Mouse (Mus musculus) heart, adult 11 months (tissue): ENCODE data around the gene AI413582.
A peak's percentile ranks its signal among the peaks of the same experiment; 100 is the strongest.

Source experiments
- DNase-seq: peaks from one replicate; pipeline ENCODE4 v3.0.0; 2022

AI413582 gene

DNA sequence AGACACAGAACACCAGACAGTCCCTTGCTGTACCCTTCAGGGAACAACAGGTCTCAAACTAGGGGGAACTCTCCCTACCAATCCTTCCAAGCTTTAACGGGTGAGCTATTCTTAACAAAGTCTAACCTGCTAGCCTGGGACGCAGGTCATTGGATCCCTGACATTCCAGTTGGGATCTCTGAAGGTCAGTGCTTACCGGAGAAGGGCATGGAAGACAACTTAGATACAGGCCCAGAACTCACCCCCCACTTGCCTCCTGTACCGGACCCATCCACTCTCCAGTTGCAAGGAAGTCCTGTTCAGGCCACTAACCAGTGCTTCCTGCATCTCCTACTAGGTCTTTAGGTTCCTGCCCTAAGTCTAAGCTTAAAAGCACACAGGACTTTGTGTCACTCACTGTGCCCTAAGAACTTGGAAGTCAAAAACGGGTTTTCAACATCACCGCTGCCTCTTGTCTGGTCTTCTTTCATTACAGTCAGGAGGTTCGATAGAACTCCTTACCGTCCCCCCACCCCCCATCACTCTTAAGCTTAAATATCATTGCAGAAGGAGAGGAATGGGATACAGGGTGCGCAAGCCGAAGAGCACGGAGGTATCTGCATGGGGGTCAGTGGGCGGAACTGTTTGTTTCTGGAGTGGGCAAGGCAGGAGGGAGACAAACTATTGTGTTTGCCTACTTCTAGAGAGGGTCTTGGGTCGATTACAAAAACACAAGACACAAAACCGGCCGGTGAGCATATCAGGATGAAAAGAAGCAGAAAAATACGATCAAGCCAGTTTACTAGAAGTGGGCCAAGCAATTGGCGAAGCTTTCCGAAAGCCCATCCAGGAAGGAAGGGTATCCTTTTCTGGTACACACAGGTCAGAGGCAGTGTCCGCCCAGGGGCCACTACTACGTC, 11.2 kb downstream of the AI413582 start:
- peak; percentile 85 for DNase-seq

DNA sequence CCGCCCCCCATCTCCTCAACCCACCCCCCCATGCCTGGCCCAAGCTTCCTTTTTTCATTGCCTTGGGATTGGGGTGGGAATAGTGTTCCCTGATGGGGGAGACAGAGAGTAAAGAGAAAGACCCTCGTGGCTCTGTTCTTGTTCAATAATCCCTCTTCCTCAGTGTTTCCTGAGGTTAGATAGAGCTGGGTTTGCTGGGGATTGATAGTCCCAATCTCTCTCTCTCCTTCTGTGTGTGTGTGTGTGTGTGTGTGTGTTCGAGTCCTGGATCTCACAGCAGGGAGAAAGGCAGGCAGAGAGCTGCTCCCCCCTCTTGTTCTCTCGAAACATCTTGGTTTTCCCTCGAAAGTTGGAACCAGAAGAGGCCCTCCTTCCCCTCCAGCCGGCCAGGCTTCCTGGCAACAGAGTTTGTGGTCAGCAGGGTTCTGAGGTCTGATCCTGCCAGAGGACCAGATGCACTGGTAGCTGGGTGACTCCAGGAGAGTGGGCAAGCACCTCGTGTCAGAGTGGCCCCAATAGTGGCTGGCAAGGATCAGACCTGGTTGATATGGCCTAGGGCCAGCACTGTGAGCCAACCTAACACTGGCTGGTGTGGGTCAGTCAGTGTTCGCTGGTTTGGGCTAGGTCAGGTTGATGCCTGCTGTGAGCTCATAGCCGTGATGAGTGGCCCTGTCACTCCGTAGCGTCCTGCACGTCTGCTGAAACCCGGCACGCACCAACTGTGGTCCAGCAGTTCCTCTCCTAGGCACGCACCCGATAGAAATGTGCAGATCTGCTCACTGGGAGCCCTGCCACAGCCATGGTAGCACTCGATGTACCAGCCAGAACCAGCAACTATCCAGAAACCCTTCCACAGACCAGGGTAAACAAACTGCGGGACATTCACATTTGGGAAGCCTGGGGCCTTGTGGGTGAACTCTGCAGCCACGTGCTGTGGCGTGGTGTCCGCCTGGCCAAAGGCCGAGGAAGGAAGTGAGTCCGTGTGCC, 13.0 kb downstream of the AI413582 start:
- DNase-seq, result peak; percentile 96

DNA sequence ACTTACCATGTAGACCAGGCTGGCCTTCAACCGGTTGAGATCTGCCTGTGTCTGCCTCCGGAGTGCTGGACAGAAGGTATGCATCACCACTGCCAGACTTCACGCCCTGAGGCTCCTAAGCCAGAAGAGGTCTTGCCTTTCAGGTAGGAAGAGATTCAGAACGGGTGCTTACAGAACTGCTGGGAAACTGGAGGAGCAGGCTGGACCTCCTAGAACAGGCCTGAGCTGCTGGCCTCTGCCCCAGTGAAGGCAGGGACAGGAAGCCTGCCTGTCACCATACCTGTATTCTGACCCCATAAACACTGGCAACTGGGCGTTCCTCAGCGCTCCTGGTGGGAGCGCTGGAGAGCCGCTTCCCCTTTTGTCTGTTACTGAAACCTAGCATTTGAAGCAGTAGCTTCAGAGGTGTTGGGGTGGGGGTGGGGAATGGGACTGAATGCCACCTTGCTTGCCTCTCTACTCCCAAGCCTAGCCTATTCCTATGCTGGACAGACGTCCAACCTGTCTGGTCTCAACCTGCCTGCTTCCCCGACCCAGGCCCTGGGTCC, 14.1 kb downstream of the AI413582 start:
- DNase-seq, result peak; percentile 81

DNA sequence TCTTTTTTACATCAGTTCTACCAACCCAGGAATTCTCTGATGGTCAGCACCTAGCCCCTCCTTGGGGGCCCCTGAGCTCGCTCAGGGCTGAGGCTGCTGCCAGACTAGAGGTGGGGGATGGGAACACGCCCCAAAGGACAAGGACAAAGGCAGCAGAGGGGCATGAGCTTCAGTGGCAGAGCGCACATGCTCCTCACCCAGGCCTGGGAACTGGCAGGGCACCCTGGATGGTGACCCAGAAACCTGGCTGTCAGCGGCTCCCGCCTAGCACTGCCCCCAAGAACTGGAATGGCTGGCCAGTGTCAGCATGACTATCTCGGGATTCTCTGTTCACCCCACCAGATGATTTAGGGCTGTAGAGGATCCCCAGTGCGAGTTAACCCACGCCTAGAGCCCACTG, 16.3 kb downstream of the AI413582 start:
- DNase-seq, result peak; percentile 95

DNA sequence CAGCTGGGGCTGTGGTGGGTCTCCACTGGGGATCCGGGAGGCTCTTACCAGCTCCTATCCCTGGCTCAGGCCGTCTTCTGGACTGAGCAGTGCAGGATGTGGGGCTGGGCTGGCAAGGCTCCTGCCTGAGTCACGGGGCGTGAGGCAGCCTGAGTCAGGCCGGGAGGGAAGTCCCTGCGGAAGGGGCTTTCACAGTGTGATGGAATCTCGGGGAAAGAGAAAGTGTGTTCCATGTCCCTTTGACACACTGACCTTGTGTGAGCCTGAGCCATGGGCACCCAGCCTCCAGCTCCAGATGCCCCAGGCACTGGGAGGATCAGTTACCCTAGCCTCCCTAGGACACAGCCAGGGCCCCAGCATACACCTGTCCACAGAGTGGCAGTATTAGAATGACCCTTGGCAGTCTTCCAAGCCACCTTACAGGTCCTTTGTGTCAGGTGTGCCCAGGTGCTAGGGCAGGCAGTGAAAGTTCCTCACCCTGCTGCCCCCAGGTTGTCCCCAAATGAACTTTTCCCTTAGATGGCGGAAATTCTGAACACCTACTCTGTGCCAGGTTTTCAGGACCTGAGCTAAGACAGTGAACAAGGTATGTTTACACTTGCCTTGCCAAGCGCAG, 18.2 kb downstream of the AI413582 start:
- peak; percentile 97 for DNase-seq

DNA sequence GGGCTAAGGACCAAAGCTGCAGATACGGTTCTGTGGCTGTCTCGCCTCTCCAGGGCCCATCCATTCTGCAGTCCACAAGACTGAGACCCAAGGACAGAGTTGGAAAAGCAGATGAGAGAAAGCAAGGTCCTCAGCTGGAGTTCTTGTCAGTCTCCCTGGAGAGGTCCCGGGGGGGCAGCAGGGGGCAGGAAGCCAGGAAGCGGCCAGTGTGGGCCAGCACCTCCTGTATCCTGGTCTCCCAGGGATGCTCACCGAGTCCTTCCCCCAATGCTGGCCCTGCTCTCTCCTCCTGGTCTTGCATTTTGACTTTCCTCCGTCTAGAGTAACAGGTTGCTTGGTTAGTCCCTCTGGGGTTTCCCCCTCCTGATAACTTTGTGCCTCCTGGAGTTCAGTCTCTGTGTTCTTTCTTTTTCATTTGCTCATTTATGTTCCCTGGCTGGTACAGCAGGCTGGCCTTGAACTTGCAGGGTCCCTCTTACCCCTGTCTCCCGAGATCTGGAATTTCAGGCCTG, 18.9 kb downstream of the AI413582 start:
- peak; percentile 91 for DNase-seq

DNA sequence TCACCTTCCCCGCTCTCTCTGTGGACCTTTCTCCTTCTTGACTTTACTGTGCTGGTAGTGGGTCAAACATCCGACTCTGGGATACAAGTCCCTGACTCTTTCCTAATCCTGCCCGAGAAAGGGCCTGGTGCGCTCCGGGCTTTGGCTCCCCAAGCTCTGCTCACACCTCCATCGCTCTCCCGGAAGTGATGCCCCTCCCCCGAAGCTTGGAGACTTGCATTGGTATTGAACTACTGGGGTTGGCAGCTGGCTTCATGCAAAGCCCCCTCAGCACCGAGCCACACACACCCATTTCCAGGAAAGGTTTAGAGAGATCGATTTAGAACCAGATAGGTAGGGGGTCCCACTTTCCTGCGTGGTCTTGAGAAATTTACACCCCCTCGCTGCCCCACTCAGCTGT, 19.6 kb downstream of the AI413582 start:
- DNase-seq, result no peak

DNA sequence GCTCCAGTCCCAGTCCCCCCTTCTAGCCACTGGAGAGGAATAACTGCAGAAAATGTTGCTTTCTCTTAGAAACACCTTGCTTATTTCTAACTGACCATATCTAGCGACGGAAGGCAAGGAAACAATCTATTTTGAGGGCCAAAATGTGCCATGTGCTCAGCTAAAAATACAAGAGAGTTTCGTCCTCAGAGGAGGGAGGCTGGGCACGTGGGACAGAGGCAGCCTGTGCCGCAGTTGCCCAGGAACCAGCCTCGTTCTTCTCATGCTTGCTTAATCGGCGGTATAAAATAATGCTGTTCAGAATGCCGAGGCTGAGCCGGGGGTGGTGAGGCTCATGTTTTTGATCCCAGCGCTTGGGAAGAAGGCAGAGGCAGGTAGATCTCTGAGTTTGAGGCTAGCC, 21.0 kb downstream of the AI413582 start:
- DNase-seq, result no peak

DNA sequence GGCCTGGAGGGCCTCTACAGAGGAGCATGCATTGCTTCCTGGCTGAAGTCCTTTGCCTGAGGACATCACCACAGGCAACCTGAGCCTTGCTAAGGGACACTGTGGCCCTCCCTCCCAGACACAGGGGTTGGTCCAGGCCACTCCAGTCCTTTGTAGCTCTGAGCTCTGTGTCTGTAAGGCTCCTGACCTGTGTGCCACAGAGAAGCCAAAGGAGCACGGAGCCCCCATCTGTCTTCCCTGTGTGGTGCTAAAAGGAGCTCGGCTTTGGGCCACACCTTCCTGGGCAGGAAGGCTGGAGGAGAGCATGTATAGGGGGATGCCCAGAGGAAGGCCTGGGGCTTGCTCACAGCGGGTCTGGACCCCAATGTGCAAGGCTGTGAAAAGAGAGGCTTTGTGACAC, 23.6 kb downstream of the AI413582 start:
- no peak for DNase-seq

DNA sequence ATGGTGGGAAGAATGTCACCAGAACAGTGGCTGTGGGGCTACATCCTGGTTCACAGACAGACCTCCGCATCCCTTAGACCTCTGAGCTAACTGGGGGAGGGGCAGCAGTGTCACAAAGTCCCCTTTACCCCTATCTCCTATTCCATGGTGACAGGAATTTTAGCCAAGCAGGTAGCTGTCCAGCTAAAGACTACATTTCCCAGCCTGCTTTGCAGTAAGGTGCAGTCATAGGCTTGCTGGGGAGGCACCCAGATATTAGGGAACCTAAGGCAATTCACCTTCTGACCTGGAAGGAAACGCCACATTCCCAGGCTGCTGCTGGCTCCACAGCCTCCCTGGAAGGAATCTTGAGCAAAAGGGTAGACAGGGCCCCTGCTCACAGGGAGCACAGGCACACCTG, 24.3 kb downstream of the AI413582 start:
- no peak for DNase-seq

DNA sequence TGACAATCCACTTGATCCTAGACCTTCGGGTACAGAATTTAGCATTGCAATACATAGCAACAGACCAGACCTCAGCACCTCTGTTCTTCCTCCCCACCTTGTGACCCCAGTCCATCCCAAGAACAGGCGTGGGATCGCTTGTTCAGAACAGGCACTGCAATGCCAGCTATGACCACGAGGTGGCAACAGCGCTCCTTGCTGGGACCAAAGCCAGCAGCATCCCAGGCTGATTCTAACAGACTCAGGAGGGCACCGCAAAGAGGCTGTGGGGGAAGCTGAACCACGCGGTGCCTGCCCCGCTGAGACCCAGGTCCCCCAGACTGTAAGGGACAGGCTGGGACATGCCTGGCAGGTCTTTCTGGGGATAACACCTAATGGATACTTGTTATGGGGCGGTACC, 30.8 kb downstream of the AI413582 start:
- peak; percentile 97 for DNase-seq

DNA sequence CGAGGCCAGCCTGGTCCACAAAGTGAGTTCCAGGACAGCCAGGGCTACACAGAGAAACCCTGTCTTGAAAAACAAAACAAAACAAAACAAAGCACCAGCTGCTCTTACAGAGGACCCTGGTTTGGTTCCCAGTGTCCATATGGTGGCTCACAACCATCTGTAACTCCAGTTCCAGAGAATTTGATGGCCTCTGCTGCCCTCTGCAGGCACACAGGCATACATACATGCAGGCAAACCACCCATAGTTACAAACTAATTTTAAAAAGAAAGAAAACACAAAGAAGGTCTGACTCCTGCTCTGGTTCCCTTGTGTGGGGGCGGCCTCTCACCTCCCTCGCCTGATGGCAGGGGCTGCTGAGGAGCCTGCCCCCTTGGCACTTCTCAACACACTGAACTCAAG, 32.2 kb downstream of the AI413582 start:
- DNase-seq, result no peak

DNA sequence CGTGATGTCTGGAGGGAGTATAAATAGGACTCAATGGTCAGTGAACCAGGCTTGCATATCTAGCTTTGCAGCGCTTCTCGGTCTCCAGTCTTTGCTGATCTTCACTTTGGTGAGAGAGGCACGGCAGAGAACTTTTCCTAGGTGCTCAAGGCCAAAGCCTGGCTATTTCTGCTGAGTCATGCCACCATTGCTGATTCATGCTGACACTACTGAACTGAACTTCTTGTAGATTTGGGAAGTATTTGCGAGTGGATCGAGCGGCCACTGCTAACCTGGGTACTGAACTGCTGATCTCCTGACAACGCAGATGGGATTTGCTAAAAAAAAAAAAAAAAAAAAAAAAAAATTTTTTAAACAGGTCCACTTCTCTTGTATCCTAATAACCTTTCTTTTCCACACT, 33.5 kb downstream of the AI413582 start:
- DNase-seq, result no peak

DNA sequence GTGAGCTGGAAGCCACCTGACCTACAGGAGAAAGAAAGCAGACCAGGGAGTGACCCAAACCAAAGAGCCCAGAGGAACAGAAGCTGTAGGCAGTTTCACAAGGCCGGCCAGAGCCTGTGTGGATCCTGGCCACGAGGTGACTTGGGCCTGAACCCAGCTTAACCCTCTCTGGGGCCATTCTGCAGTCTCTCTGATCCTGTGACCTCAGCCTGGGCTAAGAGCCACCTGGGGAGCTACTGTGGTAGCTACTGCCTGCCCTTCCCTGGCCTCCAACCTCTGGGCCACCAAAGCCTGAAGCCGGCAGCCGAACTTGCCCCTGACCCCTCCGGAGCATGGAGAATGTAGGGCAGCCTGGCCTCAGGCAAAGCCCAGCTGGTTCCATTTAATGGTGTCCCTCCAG, 36.8 kb downstream of the AI413582 start:
- DNase-seq, result no peak

DNA sequence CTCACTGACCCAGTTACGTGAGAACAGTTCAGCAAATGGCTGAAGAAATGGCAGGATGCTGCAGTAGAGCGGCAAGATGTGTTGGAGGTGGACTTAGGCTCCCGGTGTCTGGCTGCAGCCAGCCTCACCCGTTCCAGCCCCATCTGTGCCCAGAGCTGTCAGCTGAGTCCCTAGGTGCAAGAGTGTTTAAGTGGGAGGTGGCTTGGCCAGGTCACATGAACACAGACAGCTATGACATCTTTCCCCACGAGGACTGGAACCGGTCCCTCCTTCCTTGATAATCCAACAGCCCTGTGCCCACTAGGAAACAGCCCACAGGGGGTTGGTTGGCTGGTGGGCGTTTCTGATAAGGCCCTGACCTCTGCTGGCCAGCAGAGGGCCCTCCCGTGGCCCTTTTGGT, 37.5 kb downstream of the AI413582 start:
- no peak for DNase-seq

DNA sequence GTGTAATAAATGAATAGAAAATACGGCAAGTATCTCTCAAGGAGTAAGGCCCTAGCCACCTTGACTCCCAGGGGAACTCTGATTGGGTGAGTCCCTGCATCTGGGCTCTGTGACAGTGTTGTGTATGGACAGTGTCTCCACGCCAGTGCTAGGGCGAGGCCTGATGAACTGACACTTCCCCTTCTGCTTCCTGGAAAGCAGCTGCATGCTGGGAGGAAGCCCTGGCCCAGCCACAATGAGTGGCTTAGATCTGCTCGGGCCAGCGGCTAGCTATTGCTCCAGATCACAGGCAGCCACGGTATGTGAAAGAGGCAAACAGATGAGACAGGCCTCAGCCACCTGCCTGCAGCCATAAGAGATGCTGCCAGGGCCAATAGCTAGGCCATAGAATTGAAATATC, 38.4 kb downstream of the AI413582 start:
- DNase-seq, result peak; percentile 94

DNA sequence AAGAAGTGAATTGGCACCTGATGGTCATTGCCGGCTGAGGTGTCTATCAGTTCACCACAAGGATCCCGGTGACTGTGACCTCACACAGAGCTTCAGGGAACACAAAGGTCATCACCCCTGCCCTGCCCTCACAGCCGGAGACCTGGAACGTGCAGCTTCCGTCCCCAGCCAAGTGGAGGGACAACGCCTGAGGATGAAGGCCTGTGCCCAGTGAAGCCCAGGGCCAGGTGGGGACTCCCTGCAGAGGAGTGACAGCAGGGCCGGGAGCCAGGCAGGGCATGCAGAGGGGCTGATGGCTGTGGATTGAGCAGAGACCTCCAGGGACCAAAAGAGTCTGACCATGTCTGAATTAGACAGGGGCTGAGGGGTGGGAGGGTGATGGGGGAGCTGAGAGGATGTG, 42.4 kb downstream of the AI413582 start:
- DNase-seq, result no peak

DNA sequence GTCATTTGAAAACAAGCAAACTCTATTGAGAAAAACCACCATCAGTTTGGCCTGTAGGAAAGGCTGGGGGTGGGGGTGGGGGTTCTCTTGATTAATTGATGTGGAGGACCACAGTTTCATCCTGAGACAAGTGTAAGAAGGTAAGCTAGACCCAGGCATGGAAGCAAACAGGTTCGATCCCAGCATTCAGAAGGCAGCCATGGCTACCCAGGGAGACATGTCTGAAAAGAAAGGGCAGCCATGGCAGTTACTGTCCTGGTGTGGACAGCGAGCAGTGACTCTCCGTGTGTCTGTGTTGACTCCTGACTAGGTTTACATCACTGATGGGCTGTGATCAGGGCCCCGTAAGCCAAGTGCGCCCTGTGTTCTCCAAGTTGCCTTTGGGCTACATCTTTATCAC, 44.3 kb downstream of the AI413582 start, which contains the start of gene Grm4:
TSS of gene Grm4 (minus strand) at position 101 of the 400 bp plus-strand sequence.
- DNase-seq, result no peak

DNA sequence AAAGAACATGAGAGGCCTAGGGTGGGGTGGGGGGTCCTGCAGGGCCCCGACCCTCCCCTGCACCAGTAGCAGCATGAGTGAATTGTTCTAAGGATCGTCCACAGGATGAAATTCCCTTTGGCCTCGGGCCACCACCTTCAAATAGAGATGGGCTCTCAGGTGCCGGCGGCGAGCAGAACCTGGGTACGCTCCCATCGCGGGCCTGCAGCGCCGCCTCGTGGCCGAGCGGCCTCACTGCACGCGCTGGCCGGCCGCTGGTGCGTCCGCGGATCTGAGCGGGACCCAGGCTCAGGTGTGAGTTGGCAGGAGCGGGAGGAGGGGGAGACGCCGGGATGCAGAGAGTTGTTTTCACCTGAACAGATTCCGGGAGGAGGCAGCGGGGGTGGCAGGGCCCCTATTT, 45.0 kb downstream of the AI413582 start:
- no peak for DNase-seq

DNA sequence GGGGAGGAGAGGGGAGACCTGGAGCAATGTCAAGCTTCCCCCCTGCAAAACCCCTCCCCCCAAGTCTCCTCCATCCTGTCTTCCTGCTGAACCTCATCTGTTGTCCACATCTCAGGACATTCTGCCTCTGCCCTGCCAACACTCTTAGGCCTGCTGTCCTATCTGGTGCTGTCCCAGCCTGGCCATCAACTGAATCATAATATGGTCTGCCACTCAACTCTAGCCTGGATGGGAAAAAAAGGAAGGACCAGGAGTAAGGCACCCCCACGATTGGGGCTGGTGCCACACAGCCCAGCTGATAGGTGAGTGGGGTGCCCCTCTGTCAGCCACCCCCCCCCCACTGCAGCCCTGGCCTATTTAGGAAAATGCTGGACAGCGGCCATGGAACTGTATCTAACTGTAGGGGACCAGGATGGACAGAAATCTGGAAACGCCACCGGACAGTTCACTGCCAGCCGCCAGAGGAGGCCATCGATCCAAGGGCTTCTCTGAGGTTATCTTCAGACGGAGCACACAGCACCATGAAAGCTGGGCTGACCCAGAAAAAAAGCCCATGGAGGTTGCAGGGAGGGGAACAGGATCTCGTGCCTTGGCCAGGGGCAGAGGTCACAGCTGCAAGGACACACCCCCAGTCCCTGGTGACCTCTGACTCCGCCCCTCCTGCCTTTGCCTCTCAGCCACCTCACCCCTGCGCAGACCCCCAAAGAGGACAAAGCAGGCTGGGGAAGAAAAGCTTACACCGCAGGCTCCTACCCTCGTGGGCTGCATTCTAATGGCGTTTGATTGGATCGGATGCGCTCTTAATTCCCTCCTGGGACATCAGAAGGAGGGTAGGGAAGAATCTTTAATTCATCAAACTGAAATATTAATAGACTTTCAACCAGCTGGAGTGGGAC, 46.6 kb downstream of the AI413582 start:
- no peak for DNase-seq

DNA sequence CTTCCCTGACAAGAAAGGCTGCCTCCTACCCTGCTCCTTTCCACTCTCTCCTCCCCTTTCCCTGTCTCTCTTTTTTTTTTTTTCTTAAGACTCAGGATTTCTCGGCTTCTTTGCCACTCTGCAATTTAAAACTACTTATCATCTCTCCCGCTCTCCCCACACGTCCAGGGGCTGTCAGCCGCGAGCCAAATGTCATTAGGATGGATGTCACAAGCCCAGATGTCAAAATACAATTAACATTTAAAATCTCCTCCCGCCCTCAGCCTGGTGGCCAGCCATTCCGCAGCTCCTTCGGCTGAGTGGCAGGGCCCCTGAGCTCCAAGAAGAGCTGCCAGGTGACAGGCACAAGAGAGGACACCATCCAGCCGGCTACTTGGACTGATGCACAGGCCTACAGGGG, 47.3 kb downstream of the AI413582 start:
- DNase-seq, result no peak
